Mouse (Mus musculus): ENCODE measurements around the gene B9d1. TPM values are rescaled to one million over a fixed set of nuclear protein-coding genes. Genes with fewer than 3 reads are reported as not detected.

The B9d1 gene
- total and polyA plus RNA-seq, 3 experiments, result 8.0 to 10.6 (median 9.3) TPM

DNA sequence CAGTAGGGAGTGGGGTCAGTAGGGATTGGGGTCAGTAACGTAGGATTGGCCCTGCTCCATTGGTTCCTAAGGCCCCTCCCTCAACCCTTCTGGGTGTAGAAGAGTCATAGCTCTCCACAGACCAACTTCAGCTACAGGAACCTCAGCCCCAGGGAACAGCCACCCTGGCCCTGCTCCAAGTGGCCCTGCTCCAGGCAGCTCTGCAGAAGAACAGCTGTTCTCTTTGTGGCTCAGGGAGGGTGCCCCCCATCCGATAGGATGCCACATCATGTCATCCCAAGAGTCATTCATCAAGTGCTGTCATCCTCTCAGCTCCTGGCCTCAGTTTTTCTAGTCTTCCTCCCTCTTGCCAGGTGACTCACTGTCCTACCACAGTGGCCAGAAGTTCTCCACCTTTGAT, 17.5 kb upstream of the B9d1 start:
- TF ChIP-seq EP300 (IDR thresholded peaks at IDR 0.05; ENCODE audit: insufficient read depth, low read depth, low read length) (no peak), POLR2A (IDR thresholded peaks at IDR 0.05; ENCODE audit: insufficient read depth, low read depth, low read length) (no peak), CTCF (IDR thresholded peaks at IDR 0.05) (no peak)
- H3K4me3 ChIP-seq, result no peak overlapping the region
- intact Hi-C loops (cut with DNase I), result no loop called here
- H3K79me2 ChIP-seq (replicated peaks; ENCODE audit: control insufficient read depth, insufficient read depth, low read length), result no peaks in the 10 kb centered on the region
- H3K36me3 ChIP-seq (ENCODE audit: control insufficient read depth, insufficient read depth, low read length), result no peaks in the 10 kb centered on the region
- peak; percentile 63 to 67 for DNase-seq
- no peaks in the 10 kb centered on the region for H3K27me3 ChIP-seq (ENCODE audit: control insufficient read depth, insufficient read depth, low read length)
- H3K9ac ChIP-seq (ENCODE audit: low read depth, low read length), result no peak overlapping the region
- no peak overlapping the region for H3K27ac ChIP-seq
- peaks cover 2% of the 10 kb centered on the region; the same call in 1 of the 2 replicates for H3K4me1 ChIP-seq (ENCODE audit: control insufficient read depth, insufficient read depth, low read length)
- 13% methylated on average over 2 of the region's 2 CpGs for WGBS

DNA sequence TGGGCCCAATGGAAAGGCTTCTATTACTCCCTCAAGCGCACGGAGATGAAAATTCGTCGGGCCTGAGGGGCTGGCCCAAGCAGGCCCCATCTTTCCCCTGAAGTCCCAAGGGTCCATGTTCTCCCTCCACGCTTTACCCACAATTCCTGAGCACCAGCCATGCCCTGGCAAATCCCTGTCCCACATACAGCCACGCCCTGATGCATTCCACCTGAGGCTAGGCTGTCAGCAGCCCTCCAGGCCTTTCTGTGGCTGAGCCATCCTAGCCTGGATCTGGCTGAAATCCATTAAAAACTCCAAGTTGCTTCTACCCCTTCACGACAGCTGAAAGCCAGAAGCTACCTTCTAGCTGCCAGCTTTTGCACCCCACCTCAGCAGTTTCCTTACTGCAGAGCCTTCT, 17.0 kb upstream of the B9d1 start:
- Histone ChIP-seq H3K4me1 (ENCODE audit: control insufficient read depth, insufficient read depth, low read length) (peaks cover 3% of the 10 kb centered on the region; the same call in 1 of the 2 replicates), H3K36me3 (ENCODE audit: control insufficient read depth, insufficient read depth, low read length) (no peaks in the 10 kb centered on the region), H3K27ac (no peak overlapping the region), H3K4me3 (no peak overlapping the region), H3K27me3 (ENCODE audit: control insufficient read depth, insufficient read depth, low read length) (no peaks in the 10 kb centered on the region), H3K79me2 (replicated peaks; ENCODE audit: control insufficient read depth, insufficient read depth, low read length) (no peaks in the 10 kb centered on the region), H3K9ac (ENCODE audit: low read depth, low read length) (no peak overlapping the region)
- no peak for DNase-seq
- TF ChIP-seq CTCF (IDR thresholded peaks at IDR 0.05), result no peak
- TF ChIP-seq POLR2A (IDR thresholded peaks at IDR 0.05; ENCODE audit: insufficient read depth, low read depth, low read length), result no peak
- TF ChIP-seq EP300 (IDR thresholded peaks at IDR 0.05; ENCODE audit: insufficient read depth, low read depth, low read length), result no peak
- WGBS, result 84% methylated on average over 7 of the region's 7 CpGs
- intact Hi-C loops (cut with DNase I), result no loop called here

DNA sequence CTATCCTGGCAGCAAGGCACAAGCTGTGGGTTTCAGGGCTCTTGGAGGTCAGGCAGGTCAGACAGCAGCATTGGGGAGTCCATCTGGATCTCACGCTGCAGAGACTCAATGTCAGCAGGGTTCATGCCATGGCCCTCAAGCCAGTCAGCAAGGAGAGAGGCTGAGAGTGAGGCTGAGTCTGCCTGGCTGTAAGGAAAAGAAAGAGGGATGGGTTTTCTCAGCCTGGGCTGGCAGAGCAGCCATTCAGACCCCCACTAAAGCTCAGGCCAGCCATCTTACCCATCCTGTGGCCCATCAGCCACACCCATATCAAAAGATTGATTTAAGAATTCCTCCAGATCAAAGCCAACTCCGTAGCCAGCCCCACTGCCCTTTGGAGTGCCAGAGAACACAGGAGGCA, 15.9 kb upstream of the B9d1 start:
- Histone ChIP-seq H3K9ac (ENCODE audit: low read depth, low read length) (no peak overlapping the region), H3K36me3 (ENCODE audit: control insufficient read depth, insufficient read depth, low read length) (no peaks in the 10 kb centered on the region), H3K27me3 (ENCODE audit: control insufficient read depth, insufficient read depth, low read length) (no peaks in the 10 kb centered on the region), H3K4me3 (no peak overlapping the region), H3K4me1 (ENCODE audit: control insufficient read depth, insufficient read depth, low read length) (peaks cover 5% of the 10 kb centered on the region), H3K27ac (no peak overlapping the region), H3K79me2 (replicated peaks; ENCODE audit: control insufficient read depth, insufficient read depth, low read length) (no peaks in the 10 kb centered on the region)
- DNase-seq, result no peak
- intact Hi-C loops (cut with DNase I), result no loop called here
- TF ChIP-seq CTCF (IDR thresholded peaks at IDR 0.05), result no peak
- 97% methylated on average over 2 of the region's 2 CpGs for WGBS

DNA sequence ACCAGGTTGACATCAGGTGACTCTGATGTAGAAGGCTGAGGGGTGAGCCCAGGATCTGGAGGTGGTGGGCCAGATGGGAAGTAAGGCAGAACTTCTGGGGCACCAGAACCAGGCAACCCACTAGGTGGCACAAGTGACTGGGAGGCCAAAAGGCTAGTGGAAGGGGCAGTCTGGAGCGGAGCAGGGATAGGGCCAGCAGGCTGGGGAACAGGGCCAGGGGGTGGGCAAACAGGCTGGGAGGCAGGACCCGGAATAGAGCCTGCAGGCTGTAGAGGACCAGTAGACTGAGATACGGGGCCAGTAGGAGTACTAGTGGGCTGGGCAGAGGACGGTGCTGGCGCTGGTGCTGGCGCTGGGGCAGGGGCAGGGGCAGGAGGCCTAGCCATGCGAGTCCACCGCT, 15.1 kb upstream of the B9d1 start:
- Histone ChIP-seq H3K79me2 (replicated peaks; ENCODE audit: control insufficient read depth, insufficient read depth, low read length) (no peaks in the 10 kb centered on the region), H3K4me1 (ENCODE audit: control insufficient read depth, insufficient read depth, low read length) (peaks cover 5% of the 10 kb centered on the region), H3K27me3 (ENCODE audit: control insufficient read depth, insufficient read depth, low read length) (no peaks in the 10 kb centered on the region), H3K9ac (ENCODE audit: low read depth, low read length) (no peak overlapping the region), H3K27ac (no peak overlapping the region), H3K4me3 (no peak overlapping the region), H3K36me3 (ENCODE audit: control insufficient read depth, insufficient read depth, low read length) (no peaks in the 10 kb centered on the region)
- intact Hi-C loops (cut with DNase I), result loop anchor here (5.0 kb wide), 1 partner anchor 313 kb away; the partner anchor contains the start of gene Usp22
- DNase-seq, result no peak
- no peak for TF ChIP-seq POLR2A (IDR thresholded peaks at IDR 0.05; ENCODE audit: insufficient read depth, low read depth, low read length)
- TF ChIP-seq EP300 (IDR thresholded peaks at IDR 0.05; ENCODE audit: insufficient read depth, low read depth, low read length), result no peak
- TF ChIP-seq CTCF (IDR thresholded peaks at IDR 0.05), result no peak
- WGBS, result 91% methylated on average over 8 of the region's 8 CpGs

DNA sequence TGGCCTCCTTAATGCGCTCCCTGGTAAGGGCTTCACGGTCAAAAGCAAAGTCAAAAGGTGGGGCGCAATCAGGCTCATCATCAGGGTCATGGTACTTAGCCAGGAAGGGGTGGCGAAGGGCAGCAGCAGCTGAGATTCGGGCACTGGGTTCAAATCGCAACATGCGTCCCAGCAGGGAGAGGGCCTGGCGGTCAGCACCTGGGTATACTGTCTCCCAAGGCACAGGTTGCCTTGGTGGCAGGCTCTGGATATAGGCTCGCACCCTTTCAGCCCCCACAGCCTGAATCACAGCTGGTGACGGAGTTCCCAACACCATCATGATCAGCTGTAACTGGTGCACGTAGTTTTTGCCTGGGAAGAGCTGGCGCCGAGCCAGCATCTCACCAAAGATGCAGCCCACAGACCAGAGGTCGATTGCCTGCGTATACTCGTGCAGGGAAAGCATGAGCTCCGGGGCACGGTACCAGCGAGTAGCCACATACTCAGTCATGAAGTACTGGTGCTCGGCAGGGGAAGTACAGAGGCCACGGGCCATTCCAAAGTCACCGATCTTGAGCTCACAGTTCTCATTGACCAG, 13.9 kb upstream of the B9d1 start:
- Histone ChIP-seq H3K9ac (ENCODE audit: low read depth, low read length) (no peak overlapping the region), H3K4me1 (ENCODE audit: control insufficient read depth, insufficient read depth, low read length) (peaks cover 5% of the 10 kb centered on the region), H3K4me3 (no peak overlapping the region), H3K79me2 (replicated peaks; ENCODE audit: control insufficient read depth, insufficient read depth, low read length) (no peaks in the 10 kb centered on the region), H3K36me3 (ENCODE audit: control insufficient read depth, insufficient read depth, low read length) (no peaks in the 10 kb centered on the region), H3K27ac (no peak overlapping the region), H3K27me3 (ENCODE audit: control insufficient read depth, insufficient read depth, low read length) (no peaks in the 10 kb centered on the region)
- intact Hi-C loops (cut with DNase I), result loop anchor here (5.0 kb wide), 1 partner anchor 314 kb away; the partner anchor contains the start of gene Usp22
- no peak for TF ChIP-seq CTCF (IDR thresholded peaks at IDR 0.05)
- TF ChIP-seq POLR2A (IDR thresholded peaks at IDR 0.05; ENCODE audit: insufficient read depth, low read depth, low read length), result no peak
- TF ChIP-seq EP300 (IDR thresholded peaks at IDR 0.05; ENCODE audit: insufficient read depth, low read depth, low read length), result no peak
- no peak for DNase-seq
- WGBS, result 91% methylated on average over 22 of the region's 22 CpGs

DNA sequence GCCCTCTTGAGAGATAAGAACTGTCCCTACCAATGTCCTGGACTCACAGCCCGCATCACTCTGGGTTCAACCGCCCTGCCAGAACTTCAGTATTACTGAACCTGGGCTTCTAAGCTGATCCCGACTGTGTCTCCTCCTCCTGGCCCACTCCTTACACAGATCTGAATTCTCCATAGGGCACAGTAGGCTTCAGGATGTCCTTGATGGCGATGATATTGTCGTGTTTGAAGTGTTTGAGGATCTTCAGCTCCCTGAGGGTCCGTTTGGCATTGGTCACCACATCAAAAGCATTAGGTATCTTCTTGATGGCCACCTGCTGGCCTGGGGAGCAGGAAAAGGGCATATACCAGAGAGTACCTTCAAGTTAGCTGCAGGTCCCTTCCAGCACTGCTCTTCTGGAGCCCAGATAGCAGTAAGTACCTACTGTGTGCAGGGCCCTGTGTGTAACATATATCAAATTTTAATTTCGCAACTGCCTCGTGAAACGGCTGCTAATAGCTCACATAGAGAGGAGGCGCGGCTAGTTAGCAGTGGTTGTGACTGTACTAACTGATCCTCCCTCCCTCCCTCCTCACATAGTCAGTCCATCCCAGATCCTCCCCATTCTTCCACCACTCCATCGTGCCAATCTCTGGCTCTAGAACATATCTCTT, 12.1 kb upstream of the B9d1 start:
- intact Hi-C loops (cut with DNase I), result loop anchor here (5.0 kb wide), 1 partner anchor 316 kb away; the partner anchor contains the start of gene Usp22
- TF ChIP-seq POLR2A (IDR thresholded peaks at IDR 0.05; ENCODE audit: insufficient read depth, low read depth, low read length), result no peak
- TF ChIP-seq EP300 (IDR thresholded peaks at IDR 0.05; ENCODE audit: insufficient read depth, low read depth, low read length), result no peak
- TF ChIP-seq CTCF (IDR thresholded peaks at IDR 0.05), result no peak
- Histone ChIP-seq H3K4me3 (peak overlapping the region; percentile 82), H3K79me2 (replicated peaks; ENCODE audit: control insufficient read depth, insufficient read depth, low read length) (no peaks in the 10 kb centered on the region), H3K9ac (ENCODE audit: low read depth, low read length) (peak overlapping the region; percentile 84), H3K27ac (no peak overlapping the region; the same call in 1 of the 2 replicates), H3K36me3 (ENCODE audit: control insufficient read depth, insufficient read depth, low read length) (no peaks in the 10 kb centered on the region), H3K4me1 (ENCODE audit: control insufficient read depth, insufficient read depth, low read length) (peaks cover 4% of the 10 kb centered on the region), H3K27me3 (ENCODE audit: control insufficient read depth, insufficient read depth, low read length) (no peaks in the 10 kb centered on the region)
- WGBS, result 64% methylated on average over 12 of the region's 12 CpGs
- DNase-seq, result no peak
